Mouse (Mus musculus): Measurements from ENCODE around the gene Il18r1. TPM values are rescaled to one million over a fixed set of nuclear protein-coding genes. Genes with fewer than 3 reads are reported as not detected.

Gene Il18r1
- 0.37 and 0.47 TPM in 2 replicates for polyA plus RNA-seq (2014; fragmentation: Nextera tagmentation; extraction: Ambion mirVana)

GRCm38 (mm10) chr1:40465477-40466430, at the start of gene Il18r1:
TSS of gene Il18r1 (plus strand) at chr1:40465552.
- H3K4me3 ChIP-seq (ENCODE audit: low read depth, low read length) = no peak within 1 kb of the TSS
- no peak within 1 kb of the TSS for H3K4me2 ChIP-seq (ENCODE audit: low read length)
- no peak within 1 kb of the TSS for H3K9ac ChIP-seq (ENCODE audit: low read length)
- H3K4me1 ChIP-seq (replicated peaks; ENCODE audit: control insufficient read depth, insufficient read depth, low read length) = no peaks in the 10 kb centered on the region
- H3K9me3 ChIP-seq (ENCODE audit: control insufficient read depth, low read length) = no peaks in the 10 kb centered on the region
- WGBS = 42% methylated on average over 20 of the region's 20 CpGs
- no peak within 1 kb of the TSS for H3K27ac ChIP-seq (ENCODE audit: low read depth)
- DNase-seq (ENCODE audit: low spot score) = peak; percentile 53
- ATAC-seq (replicated peaks; ENCODE audit: low FRiP score, low TSS enrichment, low read depth) = no peak
- no peaks in the 10 kb centered on the region for H3K36me3 ChIP-seq (ENCODE audit: control insufficient read depth, insufficient read depth, low read length)
- no peaks in the 10 kb centered on the region for H3K27me3 ChIP-seq (replicated peaks; ENCODE audit: control insufficient read depth, insufficient read depth, low read length)

GRCm38 (mm10) chr1:40417034-40417433, 48.3 kb upstream of the Il18r1 start:
- Histone ChIP-seq H3K4me1 (replicated peaks; ENCODE audit: control insufficient read depth, insufficient read depth, low read length) (no peaks in the 10 kb centered on the region), H3K4me3 (ENCODE audit: low read depth, low read length) (no peak overlapping the region), H3K36me3 (ENCODE audit: control insufficient read depth, insufficient read depth, low read length) (no peaks in the 10 kb centered on the region), H3K9ac (ENCODE audit: low read length) (no peak overlapping the region), H3K27me3 (replicated peaks; ENCODE audit: control insufficient read depth, insufficient read depth, low read length) (no peaks in the 10 kb centered on the region), H3K4me2 (ENCODE audit: low read length) (no peak overlapping the region), H3K27ac (ENCODE audit: low read depth) (no peak overlapping the region), H3K9me3 (ENCODE audit: control insufficient read depth, low read length) (no peaks in the 10 kb centered on the region)
- DNase-seq (ENCODE audit: low spot score) (no peak), ATAC-seq (replicated peaks; ENCODE audit: low FRiP score, low TSS enrichment, low read depth) (no peak)
- 81% methylated on average over 2 of the region's 2 CpGs for WGBS

GRCm38 (mm10) chr1:40418512-40418911, 46.8 kb upstream of the Il18r1 start:
- ATAC-seq (replicated peaks; ENCODE audit: low FRiP score, low TSS enrichment, low read depth) (no peak), DNase-seq (ENCODE audit: low spot score) (no peak)
- Histone ChIP-seq H3K36me3 (ENCODE audit: control insufficient read depth, insufficient read depth, low read length) (no peaks in the 10 kb centered on the region), H3K4me2 (ENCODE audit: low read length) (no peak overlapping the region), H3K9me3 (ENCODE audit: control insufficient read depth, low read length) (no peaks in the 10 kb centered on the region), H3K27me3 (replicated peaks; ENCODE audit: control insufficient read depth, insufficient read depth, low read length) (no peaks in the 10 kb centered on the region), H3K9ac (ENCODE audit: low read length) (no peak overlapping the region), H3K4me1 (replicated peaks; ENCODE audit: control insufficient read depth, insufficient read depth, low read length) (no peaks in the 10 kb centered on the region), H3K27ac (ENCODE audit: low read depth) (no peak overlapping the region), H3K4me3 (ENCODE audit: low read depth, low read length) (no peak overlapping the region)
- WGBS = 59% methylated on average over 5 of the region's 5 CpGs

- Histone ChIP-seq H3K27ac (ENCODE audit: low read depth) (no peak overlapping the region), H3K36me3 (ENCODE audit: control insufficient read depth, insufficient read depth, low read length) (no peaks in the 10 kb centered on the region), H3K4me3 (ENCODE audit: low read depth, low read length) (no peak overlapping the region), H3K4me1 (replicated peaks; ENCODE audit: control insufficient read depth, insufficient read depth, low read length) (no peaks in the 10 kb centered on the region), H3K9me3 (ENCODE audit: control insufficient read depth, low read length) (no peaks in the 10 kb centered on the region), H3K27me3 (replicated peaks; ENCODE audit: control insufficient read depth, insufficient read depth, low read length) (no peaks in the 10 kb centered on the region), H3K9ac (ENCODE audit: low read length) (no peak overlapping the region), H3K4me2 (ENCODE audit: low read length) (no peak overlapping the region)
- 89% methylated on average over 6 of the region's 6 CpGs for WGBS
- ATAC-seq (replicated peaks; ENCODE audit: low FRiP score, low TSS enrichment, low read depth) (no peak), DNase-seq (ENCODE audit: low spot score) (peak; percentile 45)
Observed at GRCm38 (mm10) chr1:40423892-40424291, 41.5 kb upstream of the Il18r1 start.

DNA sequence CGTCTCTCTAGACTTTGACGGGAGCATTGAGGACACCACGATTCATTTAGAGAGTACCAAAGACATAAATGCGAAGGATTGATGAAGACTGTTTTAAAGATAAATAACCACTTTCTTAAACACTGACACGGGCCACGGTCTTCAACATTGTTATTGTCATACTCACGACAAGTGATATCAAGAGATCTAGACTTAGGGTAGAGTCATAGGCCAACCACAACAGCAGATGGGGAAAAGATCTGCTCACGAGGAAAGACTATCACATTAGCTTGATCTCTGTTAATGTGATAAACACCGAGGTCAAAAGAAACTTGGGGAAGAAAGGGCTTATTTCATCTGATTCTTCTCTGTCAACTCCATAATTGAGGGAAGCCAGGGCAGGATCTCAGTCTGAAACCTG, 38.1 kb upstream of the Il18r1 start:
- H3K27ac ChIP-seq (ENCODE audit: low read depth) = no peak overlapping the region
- no peak overlapping the region for H3K4me3 ChIP-seq (ENCODE audit: low read depth, low read length)
- no peaks in the 10 kb centered on the region for H3K4me1 ChIP-seq (replicated peaks; ENCODE audit: control insufficient read depth, insufficient read depth, low read length)
- no peaks in the 10 kb centered on the region for H3K9me3 ChIP-seq (ENCODE audit: control insufficient read depth, low read length)
- no peak for ATAC-seq (replicated peaks; ENCODE audit: low FRiP score, low TSS enrichment, low read depth)
- no peaks in the 10 kb centered on the region for H3K36me3 ChIP-seq (ENCODE audit: control insufficient read depth, insufficient read depth, low read length)
- H3K9ac ChIP-seq (ENCODE audit: low read length) = no peak overlapping the region
- H3K27me3 ChIP-seq (replicated peaks; ENCODE audit: control insufficient read depth, insufficient read depth, low read length) = no peaks in the 10 kb centered on the region
- DNase-seq (ENCODE audit: low spot score) = no peak
- H3K4me2 ChIP-seq (ENCODE audit: low read length) = no peak overlapping the region
- 82% methylated on average over 9 of the region's 9 CpGs for WGBS

DNA sequence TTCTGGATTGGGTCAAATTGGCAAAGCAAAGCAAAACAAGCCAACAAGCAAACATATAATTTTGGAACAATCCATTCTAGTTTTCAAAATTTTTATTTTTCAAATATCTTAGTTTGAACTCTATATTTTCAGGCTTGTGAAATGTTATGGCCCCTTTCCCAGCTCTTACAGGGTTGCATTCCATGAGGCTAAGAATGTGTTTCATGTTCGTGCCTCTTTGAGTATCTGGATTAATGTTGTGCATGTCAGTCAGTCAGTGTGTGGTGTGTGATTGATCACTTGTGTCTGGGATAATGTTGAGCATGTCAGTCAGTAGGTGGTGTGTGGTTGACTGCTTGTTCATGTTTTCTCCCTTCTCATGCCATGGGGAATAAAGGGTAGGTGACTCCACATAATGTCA, 37.5 kb upstream of the Il18r1 start:
- Histone ChIP-seq H3K9me3 (ENCODE audit: control insufficient read depth, low read length) (no peaks in the 10 kb centered on the region), H3K27ac (ENCODE audit: low read depth) (no peak overlapping the region), H3K27me3 (replicated peaks; ENCODE audit: control insufficient read depth, insufficient read depth, low read length) (no peaks in the 10 kb centered on the region), H3K4me1 (replicated peaks; ENCODE audit: control insufficient read depth, insufficient read depth, low read length) (no peaks in the 10 kb centered on the region), H3K36me3 (ENCODE audit: control insufficient read depth, insufficient read depth, low read length) (no peaks in the 10 kb centered on the region), H3K4me3 (ENCODE audit: low read depth, low read length) (no peak overlapping the region), H3K4me2 (ENCODE audit: low read length) (no peak overlapping the region), H3K9ac (ENCODE audit: low read length) (no peak overlapping the region)
- ATAC-seq (replicated peaks; ENCODE audit: low FRiP score, low TSS enrichment, low read depth) (no peak), DNase-seq (ENCODE audit: low spot score) (no peak)
- WGBS = 74% methylated on average over 1 of the region's 1 CpGs

DNA sequence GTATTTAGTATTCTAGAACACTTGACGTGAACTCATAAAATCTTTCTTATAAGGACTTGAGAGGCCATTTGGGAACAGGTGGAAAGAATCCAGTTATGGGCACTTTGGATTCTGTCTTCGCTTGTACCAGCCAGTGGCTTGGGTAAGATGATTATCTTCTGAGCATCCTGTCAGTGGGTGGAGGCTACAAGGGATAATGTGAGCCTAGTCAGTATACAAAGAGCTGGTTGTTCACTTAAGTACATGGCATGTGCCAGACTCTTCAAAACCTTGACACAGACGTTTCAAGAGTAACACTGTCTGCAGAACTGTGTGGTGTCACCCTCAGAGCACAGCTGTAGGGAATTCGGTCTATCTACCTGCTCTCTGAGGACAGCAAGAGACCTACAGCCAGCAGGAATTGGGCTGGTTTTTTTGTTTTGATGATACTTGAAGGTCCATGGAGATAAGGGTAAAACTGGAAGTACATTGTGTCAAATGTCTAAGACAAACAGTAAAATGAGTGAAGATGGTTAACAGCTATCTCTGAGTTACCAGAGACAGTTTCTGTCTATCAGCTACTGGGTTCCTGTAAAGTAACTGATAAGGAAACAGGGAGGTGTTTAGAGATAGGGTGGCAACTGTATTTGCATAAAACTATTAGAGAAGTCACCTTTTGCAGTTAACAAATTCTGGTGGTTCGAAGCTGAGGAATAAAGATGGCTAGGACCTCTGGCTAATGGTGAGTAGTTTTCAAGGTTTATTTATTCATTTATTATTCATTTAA, 36.3 kb upstream of the Il18r1 start, which contains the start of gene Il1rl1:
Gene Il1rl1, plus strand, starts transcription at position 661 of the 766 bp plus-strand sequence.
- ATAC-seq (replicated peaks; ENCODE audit: low FRiP score, low TSS enrichment, low read depth) = no peak
- H3K27ac ChIP-seq (ENCODE audit: low read depth) = no peak within 1 kb of the TSS
- H3K36me3 ChIP-seq (ENCODE audit: control insufficient read depth, insufficient read depth, low read length) = no peaks in the 10 kb centered on the region
- H3K9ac ChIP-seq (ENCODE audit: low read length) = no peak within 1 kb of the TSS
- H3K27me3 ChIP-seq (replicated peaks; ENCODE audit: control insufficient read depth, insufficient read depth, low read length) = no peaks in the 10 kb centered on the region
- WGBS = 75% methylated on average over 5 of the region's 5 CpGs
- no peaks in the 10 kb centered on the region for H3K4me1 ChIP-seq (replicated peaks; ENCODE audit: control insufficient read depth, insufficient read depth, low read length)
- H3K4me2 ChIP-seq (ENCODE audit: low read length) = no peak within 1 kb of the TSS
- H3K4me3 ChIP-seq (ENCODE audit: low read depth, low read length) = no peak within 1 kb of the TSS
- H3K9me3 ChIP-seq (ENCODE audit: control insufficient read depth, low read length) = no peaks in the 10 kb centered on the region
- DNase-seq (ENCODE audit: low spot score) = no peak

DNA sequence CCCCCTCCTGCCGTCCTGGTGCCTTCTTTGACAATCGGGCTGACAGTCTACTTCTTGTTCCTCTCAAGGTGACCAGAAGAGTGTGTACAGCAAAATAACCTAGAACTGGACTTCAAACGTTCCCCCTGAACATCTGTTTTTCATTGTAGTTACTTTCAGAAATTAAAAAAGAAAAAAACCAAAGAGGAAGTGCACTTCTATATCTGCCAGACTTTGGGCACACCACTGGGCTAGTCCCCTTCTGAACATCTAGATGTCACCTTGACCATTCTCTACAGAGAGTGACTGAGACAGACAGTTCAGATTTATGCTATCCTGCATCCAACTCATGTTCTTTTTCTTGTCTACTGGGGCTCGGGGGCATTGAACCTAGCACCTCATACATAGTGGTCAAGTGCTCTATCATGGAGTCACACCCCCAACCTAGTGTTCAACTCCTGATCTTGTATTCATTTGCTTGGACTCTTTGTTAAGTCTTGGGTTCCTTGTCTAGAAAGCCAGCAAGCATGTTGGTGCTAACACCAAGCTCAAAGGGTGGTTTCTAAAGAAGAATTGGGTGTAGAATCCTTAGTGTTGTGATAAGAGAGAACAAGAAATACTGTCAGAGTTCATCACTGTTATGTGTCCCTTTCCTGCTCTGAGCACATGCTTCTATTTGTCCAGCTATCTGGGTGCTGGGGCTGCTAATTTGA, 35.1 kb upstream of the Il18r1 start:
- WGBS = 80% methylated on average over 4 of the region's 4 CpGs
- no peak for ATAC-seq (replicated peaks; ENCODE audit: low FRiP score, low TSS enrichment, low read depth)

More for the DNA sequence above, 35.1 kb upstream of the Il18r1 start:
- Histone ChIP-seq H3K4me2 (ENCODE audit: low read length) (no peak overlapping the region), H3K4me1 (replicated peaks; ENCODE audit: control insufficient read depth, insufficient read depth, low read length) (no peaks in the 10 kb centered on the region), H3K27ac (ENCODE audit: low read depth) (no peak overlapping the region), H3K4me3 (ENCODE audit: low read depth, low read length) (no peak overlapping the region), H3K36me3 (ENCODE audit: control insufficient read depth, insufficient read depth, low read length) (no peaks in the 10 kb centered on the region), H3K27me3 (replicated peaks; ENCODE audit: control insufficient read depth, insufficient read depth, low read length) (no peaks in the 10 kb centered on the region), H3K9ac (ENCODE audit: low read length) (no peak overlapping the region), H3K9me3 (ENCODE audit: control insufficient read depth, low read length) (no peaks in the 10 kb centered on the region)
- no peak for DNase-seq (ENCODE audit: low spot score)
